Mouse (Mus musculus): Measurements from ENCODE around the gene Slc35f6.

Gene Slc35f6

GRCm38 (mm10) chr5:30621211-30621790 lies 26.4 kb upstream of the Slc35f6 start:
- DNase-seq (ENCODE audit: low spot score in 2 of 2) = no peak

GRCm38 (mm10) chr5:30621844-30622176 lies 25.9 kb upstream of the Slc35f6 start:
- no peak for DNase-seq (ENCODE audit: low spot score in 2 of 2)

- peak in 1 of 2 experiments; percentile 16 for DNase-seq (ENCODE audit: low spot score in 2 of 2)
Observed at GRCm38 (mm10) chr5:30622177-30622840, 25.4 kb upstream of the Slc35f6 start.

GRCm38 (mm10) chr5:30622841-30623185 lies 24.9 kb upstream of the Slc35f6 start:
- no peak for DNase-seq (ENCODE audit: low spot score in 2 of 2)

- no peak for DNase-seq (ENCODE audit: low spot score in 2 of 2)
Observed at GRCm38 (mm10) chr5:30623380-30623779, 24.4 kb upstream of the Slc35f6 start.

- DNase-seq (ENCODE audit: low spot score in 2 of 2) = no peak
Observed at GRCm38 (mm10) chr5:30624311-30624710, 23.4 kb upstream of the Slc35f6 start.

- no peak for DNase-seq (ENCODE audit: low spot score in 2 of 2)
Observed at GRCm38 (mm10) chr5:30624908-30625307, 22.8 kb upstream of the Slc35f6 start.

GRCm38 (mm10) chr5:30625379-30625778 lies 22.4 kb upstream of the Slc35f6 start:
- no peak for DNase-seq (ENCODE audit: low spot score in 2 of 2)

- no peak for DNase-seq (ENCODE audit: low spot score in 2 of 2)
Observed at GRCm38 (mm10) chr5:30626331-30627105, 21.2 kb upstream of the Slc35f6 start.

GRCm38 (mm10) chr5:30628511-30628910 lies 19.2 kb upstream of the Slc35f6 start:
- no peak for DNase-seq (ENCODE audit: low spot score in 2 of 2)

- no peak for DNase-seq (ENCODE audit: low spot score in 2 of 2)
Observed at GRCm38 (mm10) chr5:30630401-30630800, 17.3 kb upstream of the Slc35f6 start.

- no peak for DNase-seq (ENCODE audit: low spot score in 2 of 2)
Observed at GRCm38 (mm10) chr5:30632134-30632533, 15.6 kb upstream of the Slc35f6 start.

- DNase-seq (ENCODE audit: low spot score in 2 of 2) = no peak
Observed at GRCm38 (mm10) chr5:30636994-30637393, 10.7 kb upstream of the Slc35f6 start.

- DNase-seq (ENCODE audit: low spot score in 2 of 2) = peak in 1 of 2 experiments; percentile 25
Observed at GRCm38 (mm10) chr5:30638041-30638440, 9.7 kb upstream of the Slc35f6 start.

GRCm38 (mm10) chr5:30643477-30644179 lies 4.1 kb upstream of the Slc35f6 start:
- DNase-seq (ENCODE audit: low spot score in 2 of 2) = no peak

GRCm38 (mm10) chr5:30646036-30646435 lies 1.7 kb upstream of the Slc35f6 start:
- no peak for DNase-seq (ENCODE audit: low spot score in 2 of 2)

GRCm38 (mm10) chr5:30647396-30647795 lies 337 bp upstream of the Slc35f6 start:
- no peak for DNase-seq (ENCODE audit: low spot score in 2 of 2)

GRCm38 (mm10) chr5:30649558-30649957 lies 1.8 kb downstream of the Slc35f6 start:
- DNase-seq (ENCODE audit: low spot score in 2 of 2) = no peak

GRCm38 (mm10) chr5:30650756-30651155 lies 3.0 kb downstream of the Slc35f6 start:
- no peak for DNase-seq (ENCODE audit: low spot score in 2 of 2)

GRCm38 (mm10) chr5:30651554-30651953 lies 3.8 kb downstream of the Slc35f6 start:
- DNase-seq (ENCODE audit: low spot score in 2 of 2) = no peak

- DNase-seq (ENCODE audit: low spot score in 2 of 2) = no peak
Observed at GRCm38 (mm10) chr5:30653246-30653645, 5.5 kb downstream of the Slc35f6 start.

GRCm38 (mm10) chr5:30655042-30655441 lies 7.3 kb downstream of the Slc35f6 start:
- DNase-seq (ENCODE audit: low spot score in 2 of 2) = no peak
